Mouse (Mus musculus): ENCODE measurements around the gene Celf1. TPM values are rescaled to one million over a fixed set of nuclear protein-coding genes. Genes with fewer than 3 reads are reported as not detected.
"Not testable (repeated sequence)": the region's sequence is repeated elsewhere in the genome, so short reads cannot be mapped to it uniquely, and the experiment has no call there.

Celf1 gene
- total and polyA plus RNA-seq, 2 experiments from 2014 or later, result 69.5 to 82.5 TPM

DNA sequence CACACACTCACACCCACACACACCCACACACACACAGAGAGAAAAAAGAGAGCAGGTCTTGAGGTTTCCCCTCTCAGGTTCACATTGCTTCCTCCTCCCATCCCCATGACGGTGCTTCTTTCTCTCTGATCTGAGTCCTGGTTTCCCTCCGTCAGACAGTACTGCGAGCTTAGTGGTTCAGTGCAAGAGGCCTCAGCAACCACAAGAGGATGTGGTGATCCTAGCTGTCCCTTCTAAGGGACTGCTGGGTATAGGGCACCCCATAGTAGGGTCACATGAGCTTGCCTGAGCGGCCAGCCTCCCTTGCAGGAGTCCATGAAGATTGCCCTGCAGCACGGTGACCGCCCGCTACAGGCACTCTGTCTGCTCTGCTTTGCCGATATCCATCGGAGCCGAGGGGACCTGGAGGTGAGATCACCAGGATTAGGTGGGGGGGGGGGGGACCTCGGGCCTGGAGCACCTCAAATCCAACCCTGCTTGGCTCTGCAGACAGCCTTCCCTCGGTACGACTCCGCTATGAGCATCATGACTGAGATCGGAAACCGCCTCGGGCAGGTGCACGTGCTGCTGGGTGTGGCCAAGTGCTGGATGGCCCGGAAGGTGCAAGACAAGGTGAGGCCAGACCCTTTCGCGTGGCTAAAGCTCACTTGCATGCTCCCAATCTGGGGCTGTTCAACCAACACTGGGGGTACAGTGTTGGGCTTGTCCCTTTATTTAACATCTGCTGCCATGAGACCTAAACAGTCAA lies 102.6 kb downstream of the Celf1 start:
- ATAC-seq (ENCODE audit: low FRiP score) (no peak), DNase-seq (ENCODE audit: low spot score) (no peak)
- no peaks in the 10 kb centered on the region for H3K4me1 ChIP-seq (ENCODE audit: insufficient read depth, low read length)
- H3K27ac ChIP-seq (ENCODE audit: low read depth, low read length), result no peak overlapping the region
- no peak overlapping the region for H3K9ac ChIP-seq (replicated peaks; ENCODE audit: low read length, poor library complexity, severe bottlenecking)
- WGBS, result 77% methylated on average over 20 of the region's 21 CpGs
- TF ChIP-seq CTCF (IDR thresholded peaks at IDR 0.05), result no peak
- no peak overlapping the region for H3K4me2 ChIP-seq (ENCODE audit: low read depth, low read length, poor library complexity, severe bottlenecking)
- no peaks in the 10 kb centered on the region for H3K36me3 ChIP-seq (ENCODE audit: insufficient read depth, low read length)
- H3K4me3 ChIP-seq (ENCODE audit: low read depth, low read length), result no peak overlapping the region
- H3K27me3 ChIP-seq (ENCODE audit: insufficient read depth, low read length), result no peaks in the 10 kb centered on the region
- H3K9me3 ChIP-seq (ENCODE audit: low read length), result no peaks in the 10 kb centered on the region

DNA sequence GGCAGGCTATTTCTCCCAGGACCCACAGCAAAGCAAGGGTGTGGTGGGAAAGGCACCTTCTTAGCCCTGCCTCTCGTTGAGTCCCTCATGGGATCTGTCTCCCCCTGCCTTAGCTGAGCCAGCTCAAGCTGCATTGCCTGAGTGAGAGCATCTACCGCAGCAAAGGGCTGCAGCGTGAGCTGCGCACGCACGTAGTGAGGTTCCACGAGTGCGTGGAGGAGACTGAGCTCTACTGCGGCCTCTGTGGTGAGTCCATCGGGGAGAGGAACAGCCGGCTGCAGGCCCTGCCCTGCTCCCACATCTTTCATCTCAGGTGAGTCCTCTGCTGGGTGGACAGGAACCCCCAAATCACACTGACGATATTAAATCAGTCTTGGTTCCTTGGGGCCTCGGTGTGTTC lies 104.5 kb downstream of the Celf1 start:
- DNase-seq (ENCODE audit: low spot score) (no peak), ATAC-seq (ENCODE audit: low FRiP score) (no peak)
- TF ChIP-seq CTCF (IDR thresholded peaks at IDR 0.05), result no peak
- WGBS, result 79% methylated on average over 13 of the region's 13 CpGs
- Histone ChIP-seq H3K27me3 (ENCODE audit: insufficient read depth, low read length) (no peaks in the 10 kb centered on the region), H3K4me2 (ENCODE audit: low read depth, low read length, poor library complexity, severe bottlenecking) (no peak overlapping the region), H3K9ac (replicated peaks; ENCODE audit: low read length, poor library complexity, severe bottlenecking) (no peak overlapping the region), H3K4me3 (ENCODE audit: low read depth, low read length) (no peak overlapping the region), H3K9me3 (ENCODE audit: low read length) (no peaks in the 10 kb centered on the region), H3K27ac (ENCODE audit: low read depth, low read length) (no peak overlapping the region), H3K36me3 (ENCODE audit: insufficient read depth, low read length) (no peaks in the 10 kb centered on the region), H3K4me1 (ENCODE audit: insufficient read depth, low read length) (no peaks in the 10 kb centered on the region)

DNA sequence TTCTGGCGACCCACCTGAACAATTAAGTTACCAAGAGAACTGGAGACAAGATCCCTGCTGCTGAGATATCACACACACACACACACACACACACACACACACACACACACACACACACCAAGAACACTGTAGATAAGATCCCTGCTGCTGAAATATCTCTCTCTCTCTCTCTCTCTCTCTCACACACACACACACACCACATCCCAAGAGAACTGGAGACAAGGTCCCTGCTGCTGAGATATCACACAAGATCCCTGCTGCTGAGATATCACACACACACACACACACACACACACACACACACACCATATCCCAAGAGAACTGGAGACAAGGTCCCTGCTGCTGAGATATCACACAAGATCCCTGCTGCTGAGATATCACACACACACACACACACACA lies 105.6 kb downstream of the Celf1 start:
- H3K27me3 ChIP-seq (ENCODE audit: insufficient read depth, low read length); ATAC-seq (ENCODE audit: low FRiP score); H3K4me2 ChIP-seq (ENCODE audit: low read depth, low read length, poor library complexity, severe bottlenecking); H3K36me3 ChIP-seq (ENCODE audit: insufficient read depth, low read length); H3K9ac ChIP-seq (replicated peaks; ENCODE audit: low read length, poor library complexity, severe bottlenecking); H3K9me3 ChIP-seq (ENCODE audit: low read length); DNase-seq (ENCODE audit: low spot score); H3K27ac ChIP-seq (ENCODE audit: low read depth, low read length); H3K4me1 ChIP-seq (ENCODE audit: insufficient read depth, low read length); H3K4me3 ChIP-seq (ENCODE audit: low read depth, low read length): not testable (repeated sequence)
- WGBS, result 91% methylated on average over 1 of the region's 1 CpGs

DNA sequence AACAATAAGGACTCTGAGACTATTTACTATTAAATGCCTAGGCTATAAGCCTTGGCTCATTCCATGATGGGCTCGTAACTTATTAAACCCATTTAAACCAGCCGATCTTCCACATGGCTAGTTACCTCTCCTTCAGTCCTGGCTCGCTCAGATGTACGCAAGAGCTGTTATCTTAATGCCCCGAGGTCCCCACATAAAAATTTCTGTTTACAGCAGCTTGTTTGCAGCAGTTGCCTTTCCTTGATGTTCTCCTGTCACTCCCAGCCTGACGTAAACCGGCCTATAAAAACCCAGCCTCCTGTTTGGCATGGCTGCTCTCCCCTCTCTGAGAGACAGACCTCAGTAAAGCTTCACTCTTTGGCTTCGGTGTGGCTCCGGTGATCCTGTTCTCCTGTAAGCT lies 107.2 kb downstream of the Celf1 start:
- H3K4me1 ChIP-seq (ENCODE audit: insufficient read depth, low read length), result no peaks in the 10 kb centered on the region
- no peak overlapping the region for H3K9ac ChIP-seq (replicated peaks; ENCODE audit: low read length, poor library complexity, severe bottlenecking)
- H3K27ac ChIP-seq (ENCODE audit: low read depth, low read length), result no peak overlapping the region
- no peak for ATAC-seq (ENCODE audit: low FRiP score)
- H3K4me2 ChIP-seq (ENCODE audit: low read depth, low read length, poor library complexity, severe bottlenecking), result no peak overlapping the region
- WGBS, result 80% methylated on average over 9 of the region's 9 CpGs
- no peaks in the 10 kb centered on the region for H3K36me3 ChIP-seq (ENCODE audit: insufficient read depth, low read length)
- no peak for TF ChIP-seq CTCF (IDR thresholded peaks at IDR 0.05)
- DNase-seq (ENCODE audit: low spot score), result no peak
- no peaks in the 10 kb centered on the region for H3K9me3 ChIP-seq (ENCODE audit: low read length)
- no peaks in the 10 kb centered on the region for H3K27me3 ChIP-seq (ENCODE audit: insufficient read depth, low read length)
- H3K4me3 ChIP-seq (ENCODE audit: low read depth, low read length), result no peak overlapping the region

DNA sequence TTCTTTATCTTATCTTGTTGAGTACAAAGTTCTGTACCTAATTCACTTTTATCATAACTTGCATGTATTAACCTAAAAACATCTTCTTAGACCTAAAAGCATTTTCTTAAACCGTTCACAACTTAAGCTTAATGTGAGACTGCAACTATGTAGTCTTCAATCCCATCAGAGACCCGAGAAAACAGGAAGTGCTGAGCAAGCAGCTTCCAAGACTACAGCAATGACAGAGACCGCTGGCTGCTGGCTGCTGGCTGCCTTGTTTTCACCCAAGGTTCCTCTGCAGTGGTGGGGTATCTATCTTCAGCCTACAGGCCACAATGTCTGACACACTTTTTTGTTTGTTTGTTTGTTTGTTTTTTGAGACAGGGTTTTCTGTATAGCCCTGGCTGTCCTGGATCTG lies 111.7 kb downstream of the Celf1 start:
- Histone ChIP-seq H3K9ac (replicated peaks; ENCODE audit: low read length, poor library complexity, severe bottlenecking) (no peak overlapping the region), H3K36me3 (ENCODE audit: insufficient read depth, low read length) (peaks cover 16% of the 10 kb centered on the region; the same call in 1 of the 2 replicates), H3K4me3 (ENCODE audit: low read depth, low read length) (no peak overlapping the region), H3K9me3 (ENCODE audit: low read length) (no peaks in the 10 kb centered on the region), H3K27me3 (ENCODE audit: insufficient read depth, low read length) (no peaks in the 10 kb centered on the region), H3K4me2 (ENCODE audit: low read depth, low read length, poor library complexity, severe bottlenecking) (no peak overlapping the region), H3K27ac (ENCODE audit: low read depth, low read length) (no peak overlapping the region), H3K4me1 (ENCODE audit: insufficient read depth, low read length) (peaks cover 3% of the 10 kb centered on the region; the same call in 1 of the 2 replicates)
- ATAC-seq (ENCODE audit: low FRiP score) (no peak), DNase-seq (ENCODE audit: low spot score) (no peak)
- 89% methylated on average over 3 of the region's 3 CpGs for WGBS
- no peak for TF ChIP-seq CTCF (IDR thresholded peaks at IDR 0.05)

DNA sequence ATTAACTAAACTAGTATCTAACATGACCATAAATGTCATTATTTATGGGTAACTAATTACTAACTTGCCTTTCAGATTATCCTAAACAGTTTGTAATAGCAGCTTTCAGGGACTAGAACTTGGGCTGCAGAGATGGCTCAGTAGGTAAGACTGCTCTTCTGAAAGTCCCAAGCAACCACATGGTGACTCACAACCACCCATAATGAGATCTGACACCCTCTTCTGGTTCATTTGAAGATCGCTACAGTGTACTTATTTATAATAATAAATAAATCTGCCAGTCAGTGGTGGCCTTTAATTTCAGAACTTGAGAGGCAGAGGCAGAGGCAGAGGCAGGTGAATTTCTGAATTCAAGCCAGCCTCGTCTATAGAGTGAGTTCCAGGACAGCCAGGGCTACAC lies 112.6 kb downstream of the Celf1 start:
- H3K27me3 ChIP-seq (ENCODE audit: insufficient read depth, low read length), result no peaks in the 10 kb centered on the region
- no peak overlapping the region for H3K4me3 ChIP-seq (ENCODE audit: low read depth, low read length)
- H3K9me3 ChIP-seq (ENCODE audit: low read length), result no peaks in the 10 kb centered on the region
- no peak for DNase-seq (ENCODE audit: low spot score)
- no peak for ATAC-seq (ENCODE audit: low FRiP score)
- no peak overlapping the region for H3K9ac ChIP-seq (replicated peaks; ENCODE audit: low read length, poor library complexity, severe bottlenecking)
- TF ChIP-seq CTCF (IDR thresholded peaks at IDR 0.05), result peak; percentile 26; the same call in 1 of the 2 replicates
- H3K4me2 ChIP-seq (ENCODE audit: low read depth, low read length, poor library complexity, severe bottlenecking), result no peak overlapping the region
- WGBS, result 60% methylated on average over 2 of the region's 2 CpGs
- no peak overlapping the region for H3K27ac ChIP-seq (ENCODE audit: low read depth, low read length)
- peaks cover 3% of the 10 kb centered on the region; the same call in 1 of the 2 replicates for H3K4me1 ChIP-seq (ENCODE audit: insufficient read depth, low read length)
- peaks cover 22% of the 10 kb centered on the region for H3K36me3 ChIP-seq (ENCODE audit: insufficient read depth, low read length)
